Mouse (Mus musculus) urinary bladder, adult 2 months (tissue): Measurements from ENCODE around the gene Gsto2. TPM values are rescaled to one million over a fixed set of nuclear protein-coding genes. Genes with fewer than 3 reads are reported as not detected.

Experiments
- DNase-seq: peaks from one replicate; pipeline ENCODE4 v3.0.0; 2022; ENCODE audit warnings: low spot score
- polyA plus RNA-seq: library from polyadenylated mRNA; depleted of rRNA; stranded (reverse); fragments of >200 nt; gene quantifications from 2 replicates; pipeline ENCODE4 v1.2.3, GENCODE M21; 2012

Gsto2 gene
- polyA plus RNA-seq, 1 experiment, result 7.3 TPM

GRCm38 (mm10) chr19:47857957-47858942 lies 7.1 kb upstream of the Gsto2 start:
- no peak for DNase-seq

DNA sequence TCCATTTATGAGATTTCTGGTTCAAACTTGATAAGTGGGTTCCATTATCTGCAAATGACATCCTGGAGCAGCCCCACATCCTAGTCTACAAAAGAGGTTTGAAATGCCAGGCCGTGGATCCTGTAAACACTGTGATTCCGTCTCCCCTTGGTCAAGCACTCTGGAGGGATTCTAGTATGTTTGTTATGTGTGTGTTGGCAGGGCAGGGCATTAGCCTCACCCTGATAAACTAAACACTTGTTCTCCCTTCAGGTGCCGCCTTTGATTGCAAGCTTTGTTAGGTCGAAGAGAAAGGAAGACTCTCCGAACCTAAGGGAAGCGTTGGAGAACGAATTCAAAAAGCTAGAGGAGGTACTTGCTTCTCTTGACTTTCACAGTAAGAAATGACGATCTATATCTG lies 6.2 kb upstream of the Gsto2 start:
- DNase-seq, result no peak

GRCm38 (mm10) chr19:47862581-47862980 lies 2.8 kb upstream of the Gsto2 start:
- DNase-seq, result no peak

GRCm38 (mm10) chr19:47864051-47864450 lies 1.3 kb upstream of the Gsto2 start:
- no peak for DNase-seq

DNA sequence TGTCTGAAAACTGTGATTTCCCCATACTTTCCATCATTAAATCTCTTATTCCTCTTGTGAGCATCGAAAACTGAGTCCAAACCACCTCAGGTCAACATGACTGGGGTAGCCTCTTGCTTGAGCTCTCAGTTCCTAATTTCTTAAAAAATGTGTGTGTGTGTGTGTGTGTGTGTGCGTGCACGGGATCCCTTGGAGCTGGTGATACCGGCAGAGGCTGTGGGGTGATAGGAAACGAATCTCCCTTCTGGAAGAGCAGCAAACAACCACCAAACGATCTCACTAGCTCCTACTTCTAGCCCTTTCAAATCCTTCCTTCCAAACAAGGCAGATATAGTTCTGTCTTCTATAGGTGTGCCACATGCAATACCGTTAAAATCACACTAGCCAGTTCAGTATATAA lies 613 bp upstream of the Gsto2 start:
- no peak for DNase-seq

GRCm38 (mm10) chr19:47867628-47868175 lies 2.4 kb downstream of the Gsto2 start:
- peak; percentile 12 for DNase-seq

GRCm38 (mm10) chr19:47868951-47869350 lies 3.6 kb downstream of the Gsto2 start:
- peak; percentile 2 for DNase-seq

DNA sequence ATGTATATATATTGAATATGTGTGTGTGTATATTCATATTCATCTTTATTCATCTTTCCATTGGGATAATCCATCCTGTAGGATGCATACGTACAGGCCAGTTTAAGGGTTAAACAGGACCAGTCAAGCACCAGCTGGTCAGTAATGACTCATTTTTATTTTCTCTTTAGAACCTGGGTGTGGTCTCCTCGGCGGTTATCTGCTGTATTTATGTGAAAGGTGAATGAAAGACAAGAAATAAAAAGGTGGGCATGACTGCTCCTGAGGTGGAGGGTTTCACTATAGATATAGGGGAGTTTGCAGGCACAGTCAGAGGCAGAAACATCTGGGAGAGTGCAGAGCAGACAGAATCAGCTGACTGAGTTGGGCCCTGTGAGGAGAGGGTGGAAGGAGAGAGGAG lies 4.2 kb downstream of the Gsto2 start:
- no peak for DNase-seq

- DNase-seq, result no peak
These were observed 4.8 kb downstream of the Gsto2 start for GRCm38 (mm10) chr19:47870102-47870666.

DNA sequence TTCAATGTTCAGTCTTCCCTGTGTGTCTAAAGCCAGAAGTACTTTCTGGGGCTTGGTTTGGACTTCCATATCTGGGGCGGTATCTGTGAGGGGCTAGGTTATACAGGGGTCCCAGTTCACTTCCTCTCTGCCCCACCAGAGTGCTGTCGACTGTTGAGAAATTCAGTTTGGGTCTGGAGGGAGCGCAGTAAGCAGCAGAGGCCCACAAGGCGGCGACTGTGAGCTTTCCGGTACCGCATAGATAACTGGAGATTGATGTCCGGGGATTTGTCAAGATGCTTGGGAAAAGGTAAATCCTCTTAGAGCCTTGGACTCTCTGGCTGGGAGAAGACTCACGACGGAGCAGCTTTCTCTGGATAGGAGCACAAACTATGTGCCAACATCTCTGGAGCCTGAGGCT lies 6.2 kb downstream of the Gsto2 start:
- DNase-seq, result no peak

- DNase-seq, result no peak
These were observed 10.9 kb downstream of the Gsto2 start for GRCm38 (mm10) chr19:47876252-47876651.

DNA sequence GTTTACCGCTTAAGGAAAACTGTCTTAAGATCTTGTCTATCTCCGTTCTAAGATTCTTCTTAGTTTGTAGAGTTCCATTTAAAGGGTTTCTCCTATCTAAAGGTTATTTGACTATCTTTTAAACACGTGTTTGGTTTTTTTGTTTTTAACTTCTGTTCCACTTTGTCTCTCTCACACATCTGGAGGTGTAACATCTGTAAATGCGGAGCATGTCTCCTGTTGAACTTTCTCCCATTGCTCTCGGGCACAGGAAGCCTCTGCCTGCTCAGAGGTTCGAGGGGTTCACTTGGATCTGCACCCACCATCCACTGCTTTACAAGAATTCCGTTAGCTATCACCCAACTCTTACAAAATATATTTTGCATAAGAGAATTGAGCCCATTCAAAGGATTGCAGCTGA lies 16.2 kb downstream of the Gsto2 start:
- no peak for DNase-seq

DNA sequence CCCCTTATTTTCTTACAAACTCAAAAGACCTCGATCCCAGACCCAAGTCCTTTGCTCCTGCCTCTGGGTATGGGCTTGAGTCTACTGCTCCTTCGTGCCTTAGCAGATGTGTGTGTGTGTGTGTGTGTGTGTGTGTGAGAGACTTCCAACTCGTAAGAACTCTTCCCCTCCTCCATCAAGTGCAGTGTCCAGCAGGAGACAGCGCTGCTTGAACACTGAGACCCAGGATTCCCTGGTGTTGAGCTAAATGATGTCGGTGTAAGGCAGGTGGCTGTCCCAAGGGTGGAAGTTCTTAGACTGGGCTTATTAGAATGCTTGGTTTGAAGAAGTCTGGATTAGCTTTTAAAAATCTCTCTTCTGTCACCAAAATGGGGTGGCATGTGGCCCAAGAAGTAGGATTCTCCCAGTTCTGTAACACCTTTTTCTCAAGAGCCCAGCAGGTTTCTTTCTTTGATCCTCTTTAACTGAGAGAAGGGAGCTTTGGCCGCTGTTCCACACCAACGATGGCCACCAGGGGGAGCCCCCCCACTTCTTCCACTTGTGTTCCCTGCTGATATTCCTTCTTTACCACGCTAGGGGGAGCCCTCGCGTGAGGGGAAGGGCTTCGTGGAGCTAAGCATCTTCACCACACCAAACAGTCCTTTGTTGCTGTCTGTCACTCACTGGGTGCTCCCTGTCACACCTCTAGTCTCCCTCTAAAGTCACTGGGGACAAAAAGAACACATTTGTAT lies 17.0 kb downstream of the Gsto2 start:
- DNase-seq, result peak; percentile 55

DNA sequence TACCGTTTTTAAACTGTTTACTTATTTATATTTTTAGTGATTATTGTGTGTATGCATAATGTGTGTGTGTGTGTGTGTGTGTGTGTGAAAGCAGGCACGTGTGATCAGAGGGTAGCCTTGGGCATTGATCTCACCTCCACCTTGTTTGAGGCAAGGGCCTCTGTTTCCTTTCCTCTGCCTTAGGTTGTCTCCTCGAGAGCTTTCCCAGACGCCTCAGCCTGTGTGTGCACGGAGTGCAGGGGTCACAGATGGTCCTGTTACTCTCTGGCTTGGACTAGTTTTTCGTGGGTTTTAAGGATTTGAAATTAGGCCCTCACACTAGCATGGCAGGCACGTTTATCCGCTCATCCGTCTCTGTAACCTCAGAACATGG lies 17.5 kb downstream of the Gsto2 start:
- no peak for DNase-seq

DNA sequence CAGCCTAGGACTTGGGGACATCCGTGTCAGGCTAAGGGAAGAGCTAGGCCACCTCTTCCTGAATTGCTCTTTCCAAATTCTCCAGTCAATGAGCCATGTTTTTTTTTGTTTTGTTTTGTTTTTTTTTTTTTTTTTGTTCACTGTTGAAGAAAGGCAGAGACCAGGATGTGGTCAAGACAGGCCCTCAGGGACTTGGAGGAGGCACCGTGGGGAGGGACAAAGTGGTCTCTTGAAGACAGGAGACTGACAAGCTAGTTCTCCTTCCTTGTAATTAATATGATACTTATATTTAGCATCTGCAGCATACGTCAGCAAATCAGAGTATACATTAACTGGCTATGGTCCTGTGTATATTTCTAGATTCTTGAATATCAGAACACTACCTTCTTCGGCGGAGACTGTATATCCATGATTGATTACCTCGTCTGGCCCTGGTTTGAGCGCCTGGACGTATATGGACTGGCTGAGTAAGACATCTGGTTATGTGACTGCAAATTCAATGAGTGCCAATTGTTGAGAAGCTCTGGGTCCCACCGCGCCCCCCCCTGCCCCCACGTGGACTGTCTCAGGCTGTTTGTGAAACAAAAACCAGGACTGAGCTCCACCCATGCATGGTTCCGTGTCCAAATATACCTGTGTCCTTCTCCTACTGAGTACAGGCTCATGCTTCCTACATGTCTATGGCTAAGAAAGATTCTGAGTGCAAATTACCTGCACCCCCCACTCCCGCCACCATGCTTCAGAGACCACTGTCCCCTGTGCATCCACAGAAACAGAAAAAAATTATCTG lies 19.2 kb downstream of the Gsto2 start:
- DNase-seq, result no peak

- DNase-seq, result no peak
These were observed 19.9 kb downstream of the Gsto2 start for GRCm38 (mm10) chr19:47885191-47885743.

GRCm38 (mm10) chr19:47885886-47886285 lies 20.6 kb downstream of the Gsto2 start:
- no peak for DNase-seq

GRCm38 (mm10) chr19:47886617-47887016 lies 21.3 kb downstream of the Gsto2 start:
- no peak for DNase-seq

DNA sequence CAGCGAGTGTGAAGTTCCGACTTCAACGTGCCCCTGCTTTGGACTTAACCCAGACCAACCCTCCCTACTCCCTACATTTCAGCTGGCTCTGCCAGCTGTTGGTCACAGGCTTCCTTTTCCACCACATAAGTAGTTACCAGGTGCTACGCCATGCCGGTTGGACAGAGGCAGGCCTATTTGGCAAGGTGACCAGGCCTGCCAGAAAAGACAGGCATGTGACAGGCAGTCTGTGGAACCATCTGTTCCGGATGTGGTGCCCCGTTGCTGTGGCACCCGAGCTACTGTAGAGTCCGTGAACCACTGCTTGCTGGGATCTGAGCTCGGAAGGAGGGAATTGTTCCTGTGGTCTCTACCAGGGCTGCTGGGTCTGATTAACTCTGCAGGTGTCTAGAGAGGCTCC lies 22.1 kb downstream of the Gsto2 start:
- DNase-seq, result no peak

GRCm38 (mm10) chr19:47888037-47888436 lies 22.7 kb downstream of the Gsto2 start:
- no peak for DNase-seq

- no peak for DNase-seq
These were observed 25.3 kb downstream of the Gsto2 start for GRCm38 (mm10) chr19:47890489-47891130.
